In the genomic region with DNA sequence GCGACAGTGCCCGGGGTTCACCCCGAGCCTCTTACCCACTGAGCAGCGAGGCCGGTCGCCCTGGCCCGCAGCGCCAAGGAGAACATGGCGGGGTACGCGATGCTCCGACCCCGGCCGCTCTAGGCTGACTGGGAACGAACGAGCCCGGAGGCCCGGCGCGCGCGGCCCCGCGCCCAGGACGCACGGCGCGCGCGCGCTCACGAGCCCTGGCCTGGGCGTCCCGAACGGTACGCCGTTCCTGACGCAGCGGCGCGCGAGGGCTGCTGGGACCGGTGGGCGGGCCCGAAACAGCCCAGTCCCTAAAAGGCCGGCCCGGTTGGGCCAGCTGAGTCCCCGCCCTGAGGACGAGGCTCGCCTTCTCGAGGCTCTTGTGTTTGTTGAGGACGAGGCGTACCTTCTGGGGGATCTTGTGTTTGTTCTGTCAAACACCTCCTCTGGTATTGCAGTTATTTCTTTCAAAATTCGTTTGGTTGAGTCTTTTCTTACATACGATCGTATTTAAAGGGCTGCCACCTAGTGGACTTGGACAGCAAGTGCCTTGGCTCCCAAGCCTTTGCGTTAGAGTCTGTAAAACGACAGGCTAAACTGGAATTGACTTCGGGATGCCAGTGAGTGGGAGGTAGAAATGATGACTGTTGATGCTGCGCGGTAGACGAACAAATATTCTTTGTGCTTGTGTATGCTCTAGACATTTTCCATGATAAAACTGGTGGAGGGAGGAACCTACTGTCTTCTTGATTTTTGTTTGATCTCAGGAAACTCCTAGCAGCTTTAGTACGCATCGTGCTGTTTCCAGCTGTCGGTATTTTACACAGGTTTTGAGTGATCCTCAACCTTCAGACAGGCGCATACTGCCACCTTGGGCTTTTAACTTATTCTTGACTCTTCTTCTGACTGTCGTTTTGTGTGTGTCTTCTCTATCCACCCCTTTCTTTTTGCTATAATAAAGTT, we compare ENCODE assay signal across 8 mouse cellular contexts. TPM values are rescaled to one million over a fixed set of nuclear protein-coding genes. Genes with fewer than 3 reads are reported as not detected.
DNase-seq lines count a peak whose midpoint lies in the region; ATAC-seq and TF ChIP-seq lines count a peak whose summit lies in the region.

TSS of gene Ndufv2 (minus strand) at position 180 of the 951 bp plus-strand sequence.

- TF ChIP-seq POLR2A in heart, adult 2 months (IDR thresholded peaks at IDR 0.05; ENCODE audit: insufficient read depth, low read depth, low read length), result peak; percentile 96

- peaks cover 4% of the 10 kb centered on the region for H3K79me2 ChIP-seq in heart, adult 2 months (replicated peaks; ENCODE audit: control insufficient read depth, insufficient read depth, low read length)

- H3K4me1 ChIP-seq in embryonic facial prominence, embryonic 13.5 days, result peaks cover 23% of the 10 kb centered on the region
- peaks cover 5% of the 10 kb centered on the region; the same call in 1 of the 2 replicates for H3K4me1 ChIP-seq in heart, adult 2 months (ENCODE audit: control insufficient read depth, insufficient read depth, low read length)
- peaks cover 14% of the 10 kb centered on the region for H3K4me1 ChIP-seq in limb, embryonic 13.5 days
- H3K4me1 ChIP-seq in midbrain, embryonic 16.5 days (ENCODE audit: control insufficient read depth, insufficient read depth, low read length), result peaks cover 12% of the 10 kb centered on the region

- H3K27ac ChIP-seq in embryonic facial prominence, embryonic 13.5 days, result peak within 1 kb of the TSS; percentile 94
- H3K27ac ChIP-seq in heart, adult 2 months, result peak within 1 kb of the TSS; percentile 94
- peak within 1 kb of the TSS; percentile 89 for H3K27ac ChIP-seq in limb, embryonic 13.5 days
- peak within 1 kb of the TSS; percentile 95 for H3K27ac ChIP-seq in midbrain, embryonic 16.5 days (ENCODE audit: low read length)

- WGBS in embryonic facial prominence, embryonic 13.5 days, result under 1% methylated on average over 67 of the region's 67 CpGs
- WGBS in heart, adult 2 months, result under 1% methylated on average over 67 of the region's 67 CpGs
- under 1% methylated on average over 67 of the region's 67 CpGs for WGBS in limb, embryonic 13.5 days
- WGBS in midbrain, embryonic 16.5 days, result under 1% methylated on average over 66 of the region's 67 CpGs

- peak; percentile 93 for TF ChIP-seq CTCF in heart, adult 2 months (IDR thresholded peaks at IDR 0.05)

- peak within 1 kb of the TSS; percentile 95 for H3K4me2 ChIP-seq in embryonic facial prominence, embryonic 13.5 days
- H3K4me2 ChIP-seq in limb, embryonic 13.5 days (replicated peaks), result peak within 1 kb of the TSS; percentile 96
- H3K4me2 ChIP-seq in midbrain, embryonic 16.5 days (ENCODE audit: low read length), result peak within 1 kb of the TSS; percentile 99

- H3K9me3 ChIP-seq in embryonic facial prominence, embryonic 13.5 days, result no peaks in the 10 kb centered on the region
- no peaks in the 10 kb centered on the region for H3K9me3 ChIP-seq in limb, embryonic 13.5 days
- H3K9me3 ChIP-seq in midbrain, embryonic 16.5 days (replicated peaks; ENCODE audit: control insufficient read depth, low read length, poor library complexity, severe bottlenecking), result no peaks in the 10 kb centered on the region

- H3K27me3 ChIP-seq in embryonic facial prominence, embryonic 13.5 days, result no peaks in the 10 kb centered on the region
- no peaks in the 10 kb centered on the region for H3K27me3 ChIP-seq in heart, adult 2 months (ENCODE audit: control insufficient read depth, insufficient read depth, low read length)
- no peaks in the 10 kb centered on the region for H3K27me3 ChIP-seq in limb, embryonic 13.5 days
- no peaks in the 10 kb centered on the region for H3K27me3 ChIP-seq in midbrain, embryonic 16.5 days (ENCODE audit: control insufficient read depth, insufficient read depth, low read depth, low read length)

- intact Hi-C loops in heart, adult 2 months (cut with DNase I), result loop anchor here (1.0 to 10.0 kb wide), 3 partner anchors 24 to 487 kb away; partner anchors contain the start of gene Ankrd12

- H3K4me3 ChIP-seq in embryonic facial prominence, embryonic 13.5 days, result peak within 1 kb of the TSS; percentile 91
- H3K4me3 ChIP-seq in heart, adult 2 months, result peak within 1 kb of the TSS; percentile 87
- H3K4me3 ChIP-seq in limb, embryonic 13.5 days, result peak within 1 kb of the TSS; percentile 97
- H3K4me3 ChIP-seq in midbrain, embryonic 16.5 days (ENCODE audit: low read depth, low read length), result peak within 1 kb of the TSS; percentile 74

- TF ChIP-seq EP300 in heart, adult 2 months (IDR thresholded peaks at IDR 0.05; ENCODE audit: insufficient read depth, low read depth, low read length), result 0 out of 2 replicates have a peak, but pooled peaks have one; percentile 4

- peak; percentile 98 for ATAC-seq in embryonic facial prominence, embryonic 13.5 days (ENCODE audit: insufficient number of reproducible peaks, insufficient read depth, low FRiP score, low TSS enrichment, low read depth)
- ATAC-seq in limb, embryonic 13.5 days (ENCODE audit: low FRiP score, low read depth), result peak; percentile 99
- ATAC-seq in midbrain, embryonic 16.5 days, result peak; percentile 99

- peak; percentile 96 for DNase-seq in 3T3-L1 (ENCODE audit: low read depth, low spot score)
- DNase-seq in adrenal gland, postnatal 36 days, result peak; percentile 94 to 97
- peak; percentile 93 to 97 for DNase-seq in heart, adult 2 months
- DNase-seq in kidney, adult 8-10 months, result peak; percentile 90 to 91
- peak; percentile 92 to 94 for DNase-seq in spleen, postnatal 36 days (ENCODE audit: low spot score in 2 of 2)

- peak within 1 kb of the TSS; percentile 96 for H3K9ac ChIP-seq in embryonic facial prominence, embryonic 13.5 days
- peak within 1 kb of the TSS; percentile 96 for H3K9ac ChIP-seq in heart, adult 2 months (ENCODE audit: low read depth, low read length)
- peak within 1 kb of the TSS; percentile 98 for H3K9ac ChIP-seq in limb, embryonic 13.5 days
- H3K9ac ChIP-seq in midbrain, embryonic 16.5 days (ENCODE audit: low read depth, low read length), result peak within 1 kb of the TSS; percentile 91

- peaks cover 5% of the 10 kb centered on the region; the same call in 1 of the 2 replicates for H3K36me3 ChIP-seq in embryonic facial prominence, embryonic 13.5 days
- peaks cover 18% of the 10 kb centered on the region for H3K36me3 ChIP-seq in heart, adult 2 months (ENCODE audit: control insufficient read depth, insufficient read depth, low read length)
- H3K36me3 ChIP-seq in limb, embryonic 13.5 days, result 0 out of 2 replicates have a peak, but pooled peaks cover 2% of the 10 kb centered on the region
- no peaks in the 10 kb centered on the region for H3K36me3 ChIP-seq in midbrain, embryonic 16.5 days (ENCODE audit: control insufficient read depth, insufficient read depth, low read length)

RNA-seq across cellular contexts. Expression of gene Ndufv2, which starts in this region (rescaled TPM):
- total RNA-seq in adrenal gland, postnatal 36 days (2021), result 100 to 1,000 TPM; 368 to 381 TPM
- 306 and 311 TPM in 2 replicates for polyA plus RNA-seq in embryonic facial prominence, embryonic 13.5 days (2015; fragmentation: Nextera tagmentation; extraction: Ambion mirVana)
- total RNA-seq in heart, adult 2 months (2021), result 1,000 to 10,000 TPM; 1,138 to 1,275 TPM
- 270 and 461 TPM in 2 replicates for polyA plus RNA-seq in heart, adult 2 months (2012; rRNA removed)
- 314 and 316 TPM in 2 replicates for polyA plus RNA-seq in limb, embryonic 13.5 days (2015; fragmentation: Nextera tagmentation; extraction: Ambion mirVana)
- 345 and 357 TPM in 2 replicates for polyA plus RNA-seq in midbrain, embryonic 16.5 days (2015; fragmentation: Nextera tagmentation; extraction: Ambion mirVana)

Comparison
In these comparisons a context has a peak if more than half of its experiments do, and no peak if none do; other contexts are left out.
1. Peak in every context shown above with its lines: DNase-seq, ATAC-seq, H3K4me3 ChIP-seq and H3K27ac ChIP-seq.